Mouse (Mus musculus) midbrain, postnatal 0 days (tissue): ENCODE results near the gene Gls. TPM values are rescaled to one million over a fixed set of nuclear protein-coding genes. Genes with fewer than 3 reads are reported as not detected.

Experiments
- ATAC-seq: fragments of 200-750 bp; cut with Nextera tagmentation; 2 replicates; pipeline ENCODE4 v1.8.0; 2017; ENCODE audit warnings: moderate number of reproducible peaks, mild to moderate bottlenecking, moderate TSS enrichment, moderate library complexity; ENCODE audit not compliant: low FRiP score
- DNase-seq: peaks from one replicate; pipeline ENCODE4 v3.0.0-alpha.2; 2015; ENCODE audit warnings: low spot score
- H3K27ac ChIP-seq: fragments of 300-500 bp; sonication (generic); 2 replicates; pipeline ENCODE4 v1.5.1; 2014; ENCODE audit warnings: low read depth, mild to moderate bottlenecking, low read length, mixed read lengths
- H3K27me3 ChIP-seq: fragments of 300-500 bp; sonication (generic); 2 replicates; pipeline ENCODE4 v1.6.1; 2014; ENCODE audit warnings: low read length, control low read depth, mixed read lengths; ENCODE audit not compliant: insufficient read depth
- H3K36me3 ChIP-seq: fragments of 300-500 bp; sonication (generic); 2 replicates; pipeline ENCODE4 v1.6.1; 2014; ENCODE audit warnings: low read length, control low read depth, mixed read lengths; ENCODE audit not compliant: insufficient read depth
- H3K4me1 ChIP-seq: fragments of 300-500 bp; sonication (generic); 2 replicates; pipeline ENCODE4 v1.6.1; 2014; ENCODE audit warnings: mild to moderate bottlenecking, control low read depth, antibody characterized with exemption, low read length, mixed read lengths; ENCODE audit not compliant: insufficient read depth
- H3K4me2 ChIP-seq: fragments of 300-500 bp; sonication (generic); 2 replicates; pipeline ENCODE4 v1.6.1; 2014; ENCODE audit warnings: low read depth, mild to moderate bottlenecking, low read length, mixed read lengths; ENCODE audit not compliant: poor library complexity, severe bottlenecking
- H3K4me3 ChIP-seq: fragments of 300-500 bp; sonication (generic); 2 replicates; pipeline ENCODE4 v1.5.1; 2014; ENCODE audit warnings: low read depth, mild to moderate bottlenecking, low read length, moderate library complexity
- H3K9ac ChIP-seq: fragments of 300-500 bp; sonication (generic); replicated peaks from 2 replicates; pipeline ENCODE4 v1.6.1; 2014; ENCODE audit warnings: mild to moderate bottlenecking, low read length, moderate library complexity, mixed read lengths; ENCODE audit not compliant: poor library complexity, severe bottlenecking
- H3K9me3 ChIP-seq: fragments of 300-500 bp; sonication (generic); 2 replicates; pipeline ENCODE4 v1.6.1; 2016; ENCODE audit warnings: low read length, control low read depth
- CTCF ChIP-seq: IDR thresholded peaks from 2 replicates; pipeline ENCODE4 v1.5.1; 2016; ENCODE audit warnings: antibody characterized with exemption, mild to moderate bottlenecking
- WGBS: fragments of 180-500 bp; shearing (Covaris S2); extraction: QIAGEN DNeasy Blood & Tissue Kit; methylation state at CpG from one replicate; pipeline ENCODE4 v1.1.7; 2014; 5-methylcytosine and 5-hydroxymethylcytosine counted together
- polyA plus RNA-seq: library from polyadenylated mRNA; unstranded; fragments of >200 nt; fragmentation: Nextera tagmentation; extraction: Ambion mirVana; gene quantifications from 2 replicates; pipeline ENCODE4 v1.2.1, GENCODE M21; 2015
- total RNA-seq: library from RNA; depleted of rRNA; stranded (reverse); fragments of >200 nt; gene quantifications from 2 replicates; pipeline ENCODE4 v1.2.3, GENCODE M21; 2014; rRNA removed

The Gls gene
- total RNA-seq (181 and 228 TPM in 2 replicates), polyA plus RNA-seq (23.4 and 33.3 TPM in 2 replicates)

DNA sequence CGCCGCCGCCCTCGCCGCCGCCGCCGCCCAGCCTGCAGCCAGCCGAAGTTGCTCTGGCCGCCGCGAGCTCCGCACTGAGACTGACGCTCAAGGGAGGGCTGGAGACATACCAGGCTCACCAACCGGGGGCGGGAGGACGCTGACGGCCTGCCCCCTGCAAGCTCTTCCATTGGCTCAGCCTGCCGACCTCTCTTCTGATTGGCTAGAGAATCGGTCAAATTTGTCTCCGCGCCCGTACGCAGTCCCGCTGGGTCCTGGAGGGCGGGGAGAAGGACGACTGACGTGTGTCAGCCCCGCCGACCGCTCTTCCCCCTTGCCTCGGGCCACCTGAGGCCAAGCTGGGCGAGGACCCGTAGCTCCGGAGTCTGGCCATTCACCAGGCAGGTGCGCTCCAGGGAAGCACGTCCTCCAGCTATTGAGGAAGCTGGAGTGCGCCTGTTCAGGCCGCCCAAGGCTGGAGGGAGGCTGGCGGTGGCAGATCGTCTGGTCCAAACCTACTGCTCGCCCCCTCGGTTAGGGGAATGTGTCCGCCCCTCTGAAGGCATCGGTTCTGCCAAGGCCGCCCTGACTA is at the start of gene Gls:
Gene Gls, minus strand, starts transcription at position 90 of the 571 bp plus-strand sequence.
- under 1% methylated on average over 35 of the region's 46 CpGs for WGBS
- Histone ChIP-seq H3K4me3 (peak within 1 kb of the TSS; percentile 93), H3K36me3 (no peaks in the 10 kb centered on the region), H3K27ac (peak within 1 kb of the TSS; percentile 95), H3K9ac (peak within 1 kb of the TSS; percentile 98), H3K27me3 (no peaks in the 10 kb centered on the region), H3K4me2 (peak within 1 kb of the TSS; percentile 73), H3K4me1 (peaks cover 10% of the 10 kb centered on the region), H3K9me3 (no peaks in the 10 kb centered on the region)
- ATAC-seq (peak; percentile 99), DNase-seq (peak; percentile 98)
- no peak; the same call in 1 of the 2 replicates for TF ChIP-seq CTCF

DNA sequence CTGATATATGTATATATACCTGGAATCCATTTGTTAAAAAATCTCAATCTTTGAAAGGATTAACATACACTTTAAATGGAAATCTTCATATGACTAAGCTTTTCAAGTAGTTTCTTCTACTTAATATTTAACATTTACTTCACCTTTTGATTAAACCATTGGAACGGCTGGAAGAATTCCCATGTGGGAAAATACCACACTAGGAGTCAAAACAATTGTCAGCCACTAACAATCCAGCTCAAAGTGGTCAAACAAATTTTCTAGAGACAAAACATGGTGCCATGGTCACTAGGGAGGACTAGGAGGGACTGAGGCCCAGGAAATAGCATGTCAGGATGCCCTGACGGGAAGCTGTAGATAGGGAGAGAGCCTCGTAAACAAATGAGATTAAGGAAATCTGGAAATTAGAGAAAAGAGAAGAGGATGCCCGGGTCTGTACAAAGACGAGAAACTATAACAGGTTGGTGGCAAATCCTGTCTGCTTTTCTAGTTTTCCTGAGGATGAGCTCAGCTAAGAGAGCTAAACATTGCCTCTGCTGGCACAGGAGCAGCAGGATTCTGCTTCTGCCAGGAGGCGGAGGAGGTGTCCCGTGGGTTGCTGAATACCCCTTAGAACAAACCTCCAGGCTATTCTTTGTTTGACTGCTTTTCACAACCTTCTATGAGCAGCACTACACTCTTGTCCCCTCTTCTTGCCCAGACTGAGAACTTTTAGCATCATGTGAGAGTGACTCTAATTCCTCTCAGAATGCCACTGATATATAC is 47.0 kb upstream of the Gls start:
- ATAC-seq (no peak), DNase-seq (no peak)
- 52% methylated on average over 7 of the region's 7 CpGs for WGBS
- Histone ChIP-seq H3K36me3 (no peaks in the 10 kb centered on the region), H3K4me1 (no peaks in the 10 kb centered on the region), H3K27me3 (no peaks in the 10 kb centered on the region), H3K4me2 (no peak overlapping the region), H3K9ac (no peak overlapping the region), H3K27ac (no peak overlapping the region), H3K4me3 (no peak overlapping the region), H3K9me3 (no peaks in the 10 kb centered on the region)
- no peak for TF ChIP-seq CTCF

DNA sequence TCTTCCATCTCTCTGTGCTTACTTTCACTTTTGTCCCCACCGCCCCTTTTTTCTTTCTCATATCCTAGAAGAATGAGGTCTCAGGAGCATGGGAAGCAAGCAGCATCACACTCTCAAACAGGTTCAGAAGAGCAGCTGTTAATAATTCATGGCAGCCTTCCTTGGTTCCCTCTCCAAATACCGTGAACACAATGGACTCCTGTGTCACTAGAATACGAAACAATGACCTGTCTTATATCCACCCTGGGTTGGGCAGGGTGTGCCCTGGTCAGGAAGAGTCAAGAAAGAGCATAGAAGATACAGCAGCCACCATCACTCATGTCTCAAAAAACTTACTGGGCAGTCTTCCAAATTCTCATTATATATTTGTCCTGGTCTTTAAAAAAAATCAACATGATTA is 46.3 kb upstream of the Gls start:
- ATAC-seq (no peak), DNase-seq (no peak)
- no peaks in the 10 kb centered on the region for H3K27me3 ChIP-seq
- H3K4me2 ChIP-seq: no peak overlapping the region
- H3K27ac ChIP-seq: no peak overlapping the region
- WGBS: 57% methylated on average over 3 of the region's 3 CpGs
- no peak overlapping the region for H3K9ac ChIP-seq
- no peak for TF ChIP-seq CTCF
- no peaks in the 10 kb centered on the region for H3K9me3 ChIP-seq
- no peaks in the 10 kb centered on the region for H3K36me3 ChIP-seq
- no peaks in the 10 kb centered on the region for H3K4me1 ChIP-seq
- H3K4me3 ChIP-seq: no peak overlapping the region

DNA sequence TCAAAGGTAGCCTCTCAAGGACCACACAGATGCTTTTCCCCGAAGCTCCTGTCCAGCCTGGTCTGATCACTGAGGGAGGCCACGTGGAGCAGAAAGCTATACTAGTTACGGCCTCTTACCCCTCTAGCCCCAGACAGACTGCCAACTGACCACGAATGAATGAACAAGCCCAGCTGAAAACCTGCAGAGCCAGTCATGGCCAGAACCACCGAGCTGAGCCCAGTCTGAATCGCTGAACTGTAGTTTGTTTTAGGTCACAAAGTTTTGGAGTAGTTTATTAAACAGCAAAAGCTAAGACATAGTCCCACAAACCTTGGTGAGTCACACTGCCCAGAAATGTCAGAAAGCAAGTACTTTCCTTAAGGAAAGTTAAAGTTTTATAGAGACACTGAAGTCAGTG is 45.0 kb upstream of the Gls start:
- 82% methylated on average over 6 of the region's 6 CpGs for WGBS
- no peak for DNase-seq
- no peak for ATAC-seq

DNA sequence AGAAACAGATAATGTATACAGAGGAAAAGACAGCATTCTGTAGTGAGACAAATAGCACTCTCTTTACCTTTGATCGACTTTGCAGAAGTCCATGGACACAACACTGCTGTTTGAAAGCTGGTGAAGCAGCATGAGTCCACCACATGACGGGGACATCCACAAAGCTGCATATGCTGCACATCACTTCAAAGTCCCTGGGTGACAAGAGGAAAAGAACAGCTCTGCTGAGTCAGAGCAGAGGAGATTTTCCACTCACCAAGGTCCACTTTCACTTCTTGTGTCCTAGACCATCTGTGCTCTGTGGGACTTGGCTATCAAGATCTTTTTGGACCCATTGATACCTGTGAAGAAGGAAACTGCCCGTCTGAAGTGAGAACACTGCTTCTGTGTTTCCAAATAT is 41.2 kb upstream of the Gls start:
- no peak overlapping the region for H3K9ac ChIP-seq
- no peaks in the 10 kb centered on the region for H3K9me3 ChIP-seq
- 81% methylated on average over 3 of the region's 3 CpGs for WGBS
- TF ChIP-seq CTCF: no peak
- DNase-seq: no peak
- ATAC-seq: no peak
- H3K27ac ChIP-seq: no peak overlapping the region
- no peak overlapping the region for H3K4me2 ChIP-seq
- H3K4me1 ChIP-seq: no peaks in the 10 kb centered on the region
- no peaks in the 10 kb centered on the region for H3K36me3 ChIP-seq
- H3K4me3 ChIP-seq: no peak overlapping the region
- H3K27me3 ChIP-seq: no peaks in the 10 kb centered on the region

More for the DNA sequence above, 45.0 kb upstream of the Gls start:
- Histone ChIP-seq H3K27ac (no peak overlapping the region), H3K27me3 (no peaks in the 10 kb centered on the region), H3K4me1 (no peaks in the 10 kb centered on the region), H3K9ac (no peak overlapping the region), H3K4me2 (no peak overlapping the region), H3K4me3 (no peak overlapping the region), H3K9me3 (no peaks in the 10 kb centered on the region), H3K36me3 (no peaks in the 10 kb centered on the region)
- TF ChIP-seq CTCF: no peak

DNA sequence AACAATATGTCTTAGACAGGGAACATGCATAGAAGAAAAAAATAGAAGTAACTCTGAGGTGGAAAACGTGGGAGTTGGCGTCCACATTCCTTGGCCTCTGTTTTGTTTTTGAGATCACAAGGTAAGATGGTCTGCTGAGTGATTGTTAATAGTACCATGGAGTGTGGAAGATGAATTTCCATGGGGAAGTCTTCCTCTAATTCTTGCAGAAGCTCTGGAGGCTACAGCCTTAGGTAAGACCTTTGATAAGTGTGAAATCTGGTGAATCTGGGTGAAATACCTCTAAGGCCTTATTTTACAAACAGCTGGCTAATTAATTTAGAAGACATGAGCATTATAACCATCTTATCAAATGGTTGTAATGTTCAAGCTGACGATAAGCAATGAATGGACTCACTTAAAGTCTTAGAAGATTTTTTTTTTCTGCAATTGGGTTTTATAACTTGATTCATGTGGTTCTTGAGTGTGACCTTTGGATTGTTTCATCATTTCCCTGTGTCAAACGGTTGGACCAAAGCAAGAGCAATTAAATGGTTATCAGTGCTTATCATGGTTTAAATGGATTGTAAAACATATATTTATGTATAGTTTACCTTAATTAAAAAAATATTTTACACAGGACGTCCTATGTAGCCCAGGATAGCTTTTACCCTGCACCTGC is 39.1 kb upstream of the Gls start:
- TF ChIP-seq CTCF: no peak
- no peaks in the 10 kb centered on the region for H3K4me1 ChIP-seq
- no peaks in the 10 kb centered on the region for H3K27me3 ChIP-seq
- H3K27ac ChIP-seq: no peak overlapping the region
- no peak overlapping the region for H3K9ac ChIP-seq
- DNase-seq: no peak
- H3K36me3 ChIP-seq: no peaks in the 10 kb centered on the region
- WGBS: 84% methylated on average over 5 of the region's 5 CpGs
- no peak overlapping the region for H3K4me2 ChIP-seq
- no peaks in the 10 kb centered on the region for H3K9me3 ChIP-seq
- H3K4me3 ChIP-seq: no peak overlapping the region
- ATAC-seq: no peak
